In the genomic region with DNA sequence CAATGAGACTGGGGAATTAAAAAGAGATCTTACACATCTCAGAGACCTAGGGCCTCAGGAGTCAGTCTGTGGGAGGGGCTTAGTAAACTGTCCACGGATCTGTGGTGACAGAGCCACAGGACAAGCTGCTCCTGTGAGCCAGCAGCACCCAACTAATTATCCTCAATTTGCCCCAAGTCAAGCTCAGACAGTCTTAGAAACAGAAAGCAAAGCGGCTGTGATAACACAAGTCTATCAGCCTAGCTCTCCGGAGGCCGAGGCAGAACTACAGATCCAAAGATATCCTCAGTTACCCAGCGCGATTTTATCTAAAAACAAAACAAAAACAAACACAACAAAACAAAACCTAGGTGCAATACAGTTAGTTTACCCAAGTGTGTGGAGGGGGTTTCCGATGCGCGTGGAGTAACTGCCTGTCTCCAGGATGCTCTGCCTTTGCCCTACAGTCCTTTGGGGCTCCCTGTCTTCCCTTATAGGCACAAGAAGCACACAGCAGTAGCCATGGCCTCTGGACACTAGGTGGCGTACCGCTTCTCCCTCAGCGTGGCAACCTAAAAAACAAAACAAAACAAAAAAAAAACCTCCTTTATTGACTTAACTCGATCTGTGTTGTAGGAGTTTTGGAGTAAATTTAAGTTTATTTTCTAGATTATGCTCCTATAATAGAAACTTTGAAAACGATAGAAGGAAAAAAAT, we compare ENCODE assay signal across 9 mouse cellular contexts. TPM values are rescaled to one million over a fixed set of nuclear protein-coding genes. Genes with fewer than 3 reads are reported as not detected.
DNase-seq lines count a peak whose midpoint lies in the region; ATAC-seq and TF ChIP-seq lines count a peak whose summit lies in the region.
"Had no signal": no experiment of that assay in that cellular context is flagged by ENCODE, and none has a peak within 500 bp of the region (broad histone marks: within the 10 kb centered on the region; RNA-seq: fewer than 3 reads in every experiment).

No protein-coding gene starts in this region.

- H3K4me2 ChIP-seq in liver, embryonic 14.5 days (ENCODE audit: low read depth) = no peak overlapping the region
- H3K4me2 ChIP-seq: limb, embryonic 15.5 days had no signal

- TF ChIP-seq CTCF in liver, embryonic 14.5 days (IDR thresholded peaks at IDR 0.05; ENCODE audit: low read depth) = peak; percentile 54

- H3K9ac ChIP-seq in liver, embryonic 14.5 days (replicated peaks) = no peak overlapping the region
- H3K9ac ChIP-seq: limb, embryonic 15.5 days had no signal

- DNase-seq in cerebellum, postnatal 14 days = peak; percentile 46 to 66
- DNase-seq in cerebellum, adult 9-10 months = no peak
- DNase-seq in ovary, postnatal 36 days (ENCODE audit: low spot score) = peak; percentile 19
- no peak for DNase-seq in ovary, postnatal 10 days (ENCODE audit: low spot score)
- DNase-seq in cerebellum, postnatal 4 days (ENCODE audit: low spot score in 2 of 2) = peak; percentile 38 to 39
- peak; percentile 10 for DNase-seq in hindlimb bud, embryonic 11.5 days (ENCODE audit: extremely low spot score, low read depth, low spot score)
- DNase-seq in liver, embryonic 14.5 days (ENCODE audit: low read depth in 3 of 3, low spot score in 3 of 3) = no peak
- DNase-seq in splenic B cell, adult 2 months (ENCODE audit: low read depth, low spot score) = peak; percentile 38

- no peak overlapping the region for H3K4me3 ChIP-seq in liver, embryonic 14.5 days (ENCODE audit: insufficient read depth in 1 of 2, low read depth in 2 of 2, low read length in 2 of 2)
- H3K4me3 ChIP-seq: limb, embryonic 15.5 days had no signal

- ATAC-seq in liver, embryonic 14.5 days (ENCODE audit: insufficient read depth) = no peak

- no peaks in the 10 kb centered on the region for H3K27me3 ChIP-seq in liver, embryonic 14.5 days (ENCODE audit: control insufficient read depth, insufficient read depth, low read length)
- no peaks in the 10 kb centered on the region for H3K27me3 ChIP-seq in splenic B cell, adult 2 months (ENCODE audit: control insufficient read depth, insufficient read depth, low read length, poor library complexity, severe bottlenecking)
- H3K27me3 ChIP-seq: limb, embryonic 15.5 days had no signal

- no peaks in the 10 kb centered on the region for H3K36me3 ChIP-seq in liver, embryonic 14.5 days (replicated peaks; ENCODE audit: control insufficient read depth, insufficient read depth, low read depth)
- H3K36me3 ChIP-seq in splenic B cell, adult 2 months (ENCODE audit: control insufficient read depth, insufficient read depth, low read length, poor library complexity, severe bottlenecking) = no peaks in the 10 kb centered on the region
- H3K36me3 ChIP-seq: limb, embryonic 15.5 days had no signal

- H3K27ac ChIP-seq in liver, embryonic 14.5 days = no peak overlapping the region
- H3K27ac ChIP-seq: limb, embryonic 15.5 days had no signal

- no peaks in the 10 kb centered on the region for H3K4me1 ChIP-seq in liver, embryonic 14.5 days (replicated peaks; ENCODE audit: control insufficient read depth in 2 of 2, insufficient read depth in 2 of 2, low read length in 1 of 2)
- H3K4me1 ChIP-seq: limb, embryonic 15.5 days had no signal

- WGBS in liver, embryonic 14.5 days (ENCODE audit: insufficient replicate concordance) = 46% methylated on average over 14 of the region's 14 CpGs

- TF ChIP-seq EP300 in liver, embryonic 14.5 days (IDR thresholded peaks at IDR 0.05; ENCODE audit: low read depth) = no peak

- no peaks in the 10 kb centered on the region for H3K9me3 ChIP-seq in liver, embryonic 14.5 days (ENCODE audit: control insufficient read depth, low read length)
- H3K9me3 ChIP-seq: limb, embryonic 15.5 days had no signal

RNA-seq across cellular contexts. Expression of gene Cand1, which starts 54.7 kb away (rescaled TPM):
- 10.9 and 11.8 TPM in 2 replicates for polyA plus RNA-seq in liver, embryonic 14.5 days (2012; rRNA removed)
- polyA plus RNA-seq in liver, embryonic 14.5 days (2014; fragmentation: Nextera tagmentation; extraction: Ambion mirVana) = 22.8 and 26.7 TPM in 2 replicates

Comparison
In these comparisons a context has a peak if more than half of its experiments do, and no peak if none do; other contexts are left out.
1. DNase-seq: peak in cerebellum, postnatal 14 days (2 of 2), ovary, postnatal 36 days (single experiment), cerebellum, postnatal 4 days (2 of 2), hindlimb bud, embryonic 11.5 days (single experiment) and splenic B cell, adult 2 months (single experiment); none in cerebellum, adult 9-10 months (single experiment), ovary, postnatal 10 days (single experiment) and liver, embryonic 14.5 days (0 of 3).